Mouse (Mus musculus): Measurements from ENCODE around the gene Samd13.

DNA sequence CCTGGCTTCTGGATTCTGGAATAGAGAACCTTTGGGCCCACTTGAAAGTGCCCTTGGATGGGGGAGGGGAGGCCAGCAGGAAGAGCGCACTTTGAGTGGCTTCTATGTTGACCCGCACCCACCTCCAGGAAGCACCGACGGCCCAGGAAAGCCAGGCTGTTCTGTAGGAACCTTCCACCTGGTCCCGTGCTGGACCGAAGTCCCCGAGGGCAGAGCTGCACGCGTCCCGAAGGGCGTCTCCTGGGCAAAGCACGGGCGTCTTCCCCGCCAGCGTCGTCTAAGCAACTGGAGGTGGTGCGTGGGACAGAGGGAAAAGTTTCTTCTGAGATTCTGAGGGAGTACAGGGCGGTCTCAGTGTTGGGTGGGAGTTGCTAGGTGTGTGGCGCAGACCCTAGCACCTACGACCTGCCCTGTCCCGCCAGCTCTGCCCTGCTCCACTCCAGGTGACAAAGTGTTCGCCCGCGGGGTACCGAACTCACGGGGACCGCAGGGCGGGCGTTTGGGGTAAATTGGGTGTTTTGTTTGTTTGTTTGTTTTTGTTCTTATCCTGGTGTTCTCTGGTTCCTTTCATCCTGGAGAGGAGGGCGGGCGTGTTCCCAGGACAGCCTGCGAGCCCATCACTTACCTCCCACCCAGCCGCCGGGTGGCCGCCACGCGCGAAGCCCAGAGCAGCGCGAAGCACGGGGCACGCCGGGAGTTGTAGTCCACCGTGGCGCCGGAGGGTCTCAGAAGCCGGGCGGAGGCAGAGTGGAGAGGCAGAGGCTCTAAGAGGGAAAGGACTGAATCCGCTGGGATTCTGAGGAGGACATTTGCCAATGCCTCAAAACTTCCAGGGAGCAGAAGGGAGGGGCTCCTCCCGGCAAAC is at the start of gene Samd13:
- no peak for TF ChIP-seq CTCF (IDR thresholded peaks at IDR 0.05; ENCODE audit: low read depth)
- no peak for TF ChIP-seq EP300 (IDR thresholded peaks at IDR 0.05; ENCODE audit: low read depth)
